Mouse (Mus musculus) bone marrow, adult 2 months (tissue): ENCODE measurements around the gene Pdgfb. TPM values are rescaled to one million over a fixed set of nuclear protein-coding genes. Genes with fewer than 3 reads are reported as not detected.

Source experiments
- H3K27ac ChIP-seq: fragments of 200-500 bp; 2 replicates; pipeline ENCODE4 v1.5.1; 2012; ENCODE audit warnings: low read depth, mild to moderate bottlenecking, control low read depth, inconsistent platforms, low read length; ENCODE audit not compliant: control insufficient read depth, poor library complexity, insufficient read depth
- H3K4me1 ChIP-seq: fragments of 200-500 bp; 2 replicates; pipeline ENCODE4 v1.6.1; 2011; ENCODE audit warnings: low read length; ENCODE audit not compliant: control insufficient read depth, insufficient read depth
- H3K4me3 ChIP-seq: fragments of 200-500 bp; replicated peaks from 2 replicates; pipeline ENCODE3; 2011; ENCODE audit warnings: mild to moderate bottlenecking, low read depth, low read length, control low read depth; ENCODE audit not compliant: control insufficient read depth
- CTCF ChIP-seq: fragments of 200-500 bp; IDR thresholded peaks from 2 replicates; pipeline ENCODE4 v1.5.1; 2011; ENCODE audit warnings: low read length, control low read depth; ENCODE audit not compliant: control insufficient read depth, insufficient read depth
- POLR2A ChIP-seq: fragments of 200-500 bp; IDR thresholded peaks from 2 replicates; pipeline ENCODE4 v1.6.1; 2011; ENCODE audit warnings: low read depth, mild to moderate bottlenecking, control low read depth, low read length, borderline replicate concordance; ENCODE audit not compliant: control insufficient read depth
- WGBS: fragments of 180-500 bp; shearing (Covaris S2); methylation state at CpG from one replicate; pipeline ENCODE4 v1.1.7; 2018; 5-methylcytosine and 5-hydroxymethylcytosine counted together
- polyA plus RNA-seq: library from polyadenylated mRNA; stranded (reverse); fragments of >200 nt; gene quantifications from 2 replicates; pipeline ENCODE4 v1.2.4, GENCODE M21; 2011; ENCODE audit warnings: low replicate concordance; ENCODE audit not compliant: missing spikeins, insufficient read depth, insufficient read length

The Pdgfb gene
- polyA plus RNA-seq, 1 experiment: 4.1 TPM

DNA sequence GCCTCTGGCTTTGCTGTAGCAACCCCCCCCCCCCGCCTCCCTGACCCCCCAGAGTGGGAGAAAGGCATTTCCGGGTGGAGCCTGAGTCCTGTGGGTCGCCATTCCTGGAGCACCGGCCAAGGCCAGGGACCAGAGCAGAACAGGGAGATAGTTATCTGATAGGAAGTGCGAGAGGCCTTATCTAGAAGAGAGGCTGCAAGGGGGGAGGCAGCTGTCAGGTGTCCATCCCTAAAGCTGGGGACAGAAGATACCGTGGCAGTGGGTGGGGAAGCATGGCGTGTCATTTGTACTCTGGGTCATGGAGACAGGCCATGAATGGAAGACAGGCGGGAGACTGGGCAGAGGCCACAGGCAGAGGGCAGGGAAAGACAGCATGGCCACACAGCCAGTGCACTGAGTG is 14.1 kb downstream of the Pdgfb start:
- Histone ChIP-seq H3K4me3 (no peak overlapping the region), H3K27ac (no peak overlapping the region), H3K4me1 (no peaks in the 10 kb centered on the region)
- 37% methylated on average over 8 of the region's 8 CpGs for WGBS
- TF ChIP-seq CTCF: no peak
- no peak for TF ChIP-seq POLR2A

DNA sequence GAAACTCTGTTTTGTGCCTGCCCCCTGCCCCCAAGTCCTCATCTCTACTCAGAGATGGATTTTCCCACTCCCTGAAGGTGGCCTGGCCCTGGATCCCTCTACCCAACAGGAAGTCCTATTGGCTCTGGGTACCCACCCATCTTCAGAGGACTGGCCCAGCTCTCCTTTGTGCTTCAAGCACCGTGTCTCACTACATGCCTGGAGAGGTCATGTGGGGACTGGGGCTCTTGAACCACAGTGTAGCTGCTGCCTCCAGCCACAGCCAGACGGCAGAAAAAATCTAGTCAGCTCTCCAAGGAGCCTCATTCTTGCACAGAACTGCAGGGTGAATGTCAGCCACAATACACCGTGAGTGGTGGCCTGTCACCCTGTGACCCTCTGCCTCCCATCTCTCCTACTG is 16.8 kb downstream of the Pdgfb start:
- Histone ChIP-seq H3K4me1 (no peaks in the 10 kb centered on the region), H3K27ac (no peak overlapping the region), H3K4me3 (no peak overlapping the region)
- 68% methylated on average over 3 of the region's 3 CpGs for WGBS
- TF ChIP-seq POLR2A (no peak), CTCF (no peak)

DNA sequence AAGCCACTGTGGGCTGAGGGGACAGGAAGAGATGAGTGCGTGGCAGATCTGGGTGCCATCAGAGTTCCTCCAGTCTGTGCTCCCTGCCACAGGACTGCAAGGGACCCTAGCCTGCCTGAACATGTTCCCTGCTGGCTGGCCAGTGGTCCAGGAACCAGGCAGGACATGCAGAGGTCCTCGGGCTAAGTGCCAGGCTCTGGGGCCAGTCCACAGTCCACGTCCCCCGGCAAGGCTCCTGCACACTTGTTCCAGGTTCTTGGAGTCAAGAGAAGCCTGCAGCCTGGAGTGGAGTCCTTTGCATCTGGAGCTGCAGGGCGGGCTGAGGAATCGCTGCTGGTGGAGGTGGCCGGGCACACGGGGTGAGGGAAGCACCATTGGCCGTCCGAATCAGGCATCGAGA is 18.0 kb downstream of the Pdgfb start:
- 90% methylated on average over 11 of the region's 11 CpGs for WGBS
- no peak overlapping the region for H3K4me3 ChIP-seq
- no peaks in the 10 kb centered on the region for H3K4me1 ChIP-seq
- no peak overlapping the region for H3K27ac ChIP-seq
- TF ChIP-seq POLR2A (no peak), CTCF (no peak)

DNA sequence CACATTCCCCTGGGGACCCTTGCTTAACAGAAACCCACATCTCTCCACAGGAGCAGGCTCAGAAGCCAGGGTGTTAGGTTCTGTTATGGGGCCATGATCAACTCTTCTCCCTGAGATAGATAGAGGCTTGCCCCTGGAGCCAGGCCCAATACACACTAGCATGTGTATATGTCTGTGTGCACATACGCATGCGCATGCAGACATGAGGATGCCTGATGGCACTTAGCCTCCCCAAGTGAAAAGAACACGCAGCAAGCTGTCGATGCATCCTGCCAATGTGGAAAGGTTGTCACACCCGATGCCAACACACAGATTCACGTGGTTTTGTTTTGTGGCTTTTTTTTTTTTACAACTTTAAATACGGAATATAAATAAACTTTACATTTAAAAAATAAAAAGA is 19.2 kb downstream of the Pdgfb start:
- Histone ChIP-seq H3K4me1 (no peaks in the 10 kb centered on the region), H3K4me3 (no peak overlapping the region), H3K27ac (no peak overlapping the region)
- TF ChIP-seq CTCF (no peak), POLR2A (no peak)
- 54% methylated on average over 7 of the region's 7 CpGs for WGBS

DNA sequence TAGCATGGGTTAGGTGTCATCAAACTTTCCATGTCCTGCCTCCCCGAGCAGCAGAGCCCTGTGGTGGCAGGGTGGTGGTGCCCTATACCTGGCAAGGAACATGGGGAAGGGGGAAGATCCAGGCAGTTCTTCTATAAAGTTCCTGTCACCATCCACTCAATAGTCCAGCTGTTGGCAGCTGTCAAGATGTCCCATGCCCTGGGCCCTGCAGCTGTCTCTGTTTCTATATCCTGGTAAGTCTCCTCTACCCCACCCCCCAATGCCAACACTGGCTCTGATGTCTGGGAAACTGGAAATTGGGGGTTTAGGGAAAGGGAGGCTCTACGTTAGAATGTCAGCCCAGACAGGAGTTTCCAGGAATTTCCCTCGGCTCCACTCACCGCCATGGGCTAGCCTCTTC is 20.2 kb downstream of the Pdgfb start:
- Histone ChIP-seq H3K27ac (no peak overlapping the region), H3K4me3 (no peak overlapping the region), H3K4me1 (no peaks in the 10 kb centered on the region)
- WGBS: 80% methylated on average over 4 of the region's 4 CpGs
- TF ChIP-seq CTCF: no peak
- TF ChIP-seq POLR2A: no peak

DNA sequence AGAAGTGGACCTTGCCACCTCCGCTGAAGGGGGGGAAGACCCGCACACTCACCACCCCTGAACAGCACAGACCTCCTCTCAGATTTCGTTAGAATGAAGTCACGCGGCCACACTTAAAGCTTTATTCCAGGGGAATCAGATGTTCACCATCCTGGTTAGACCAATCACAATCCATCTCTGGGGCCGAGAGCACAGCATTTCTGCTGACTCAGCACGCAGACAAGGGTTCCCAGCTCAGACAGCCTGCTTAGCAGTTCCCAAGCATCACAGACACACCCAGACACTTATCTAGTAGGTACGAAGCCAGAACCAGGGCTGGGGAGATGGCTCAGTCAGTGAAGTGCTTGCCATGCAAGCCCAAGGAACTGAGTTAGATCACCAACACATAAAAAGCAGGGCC is 28.6 kb downstream of the Pdgfb start:
- Histone ChIP-seq H3K27ac (no peak overlapping the region), H3K4me1 (no peaks in the 10 kb centered on the region), H3K4me3 (no peak overlapping the region)
- TF ChIP-seq CTCF: no peak
- no peak for TF ChIP-seq POLR2A
- 67% methylated on average over 8 of the region's 8 CpGs for WGBS

DNA sequence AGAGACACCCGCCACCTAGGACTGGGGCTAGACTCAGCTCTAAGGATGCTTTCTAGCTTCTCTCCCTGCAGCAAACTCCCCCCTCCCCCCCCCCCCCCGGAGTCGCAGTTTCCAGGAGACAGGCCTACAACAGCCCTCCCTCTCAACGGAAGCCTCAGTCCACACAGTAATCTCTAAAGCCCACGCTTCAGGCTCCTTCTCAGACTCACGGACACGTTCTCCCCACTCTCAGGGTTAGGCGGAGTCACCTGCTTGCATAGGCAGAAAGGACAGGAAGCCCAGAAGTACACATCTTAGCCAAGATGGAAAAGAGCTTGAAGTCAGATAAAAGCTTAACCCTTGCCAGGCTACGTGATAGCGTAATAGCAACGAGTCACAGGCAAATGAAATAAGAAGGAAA is 29.3 kb downstream of the Pdgfb start:
- TF ChIP-seq POLR2A (no peak), CTCF (no peak)
- Histone ChIP-seq H3K4me1 (no peaks in the 10 kb centered on the region), H3K27ac (no peak overlapping the region), H3K4me3 (no peak overlapping the region)
- 37% methylated on average over 11 of the region's 11 CpGs for WGBS

DNA sequence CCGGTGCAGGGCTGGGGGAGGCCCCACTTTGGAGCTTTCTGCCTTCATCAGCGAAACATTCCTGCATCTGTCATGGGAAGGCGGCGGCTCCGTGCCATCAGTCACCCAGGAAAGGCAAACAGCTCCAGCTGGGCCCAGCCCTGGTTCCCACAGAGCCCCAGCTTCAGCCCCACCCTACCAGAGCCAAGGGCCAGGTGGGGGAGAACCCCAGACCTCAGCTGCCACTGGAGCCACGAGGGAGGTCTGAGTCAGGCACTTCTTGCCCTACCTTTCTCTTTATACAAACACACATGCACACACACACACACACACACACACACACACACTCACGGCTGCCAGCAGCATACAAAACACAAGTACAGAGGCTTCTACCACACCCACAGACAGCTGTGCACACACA is 30.6 kb downstream of the Pdgfb start:
- Histone ChIP-seq H3K4me3 (no peak overlapping the region), H3K27ac (no peak overlapping the region), H3K4me1 (no peaks in the 10 kb centered on the region)
- 74% methylated on average over 7 of the region's 7 CpGs for WGBS
- TF ChIP-seq CTCF: no peak
- TF ChIP-seq POLR2A: no peak

DNA sequence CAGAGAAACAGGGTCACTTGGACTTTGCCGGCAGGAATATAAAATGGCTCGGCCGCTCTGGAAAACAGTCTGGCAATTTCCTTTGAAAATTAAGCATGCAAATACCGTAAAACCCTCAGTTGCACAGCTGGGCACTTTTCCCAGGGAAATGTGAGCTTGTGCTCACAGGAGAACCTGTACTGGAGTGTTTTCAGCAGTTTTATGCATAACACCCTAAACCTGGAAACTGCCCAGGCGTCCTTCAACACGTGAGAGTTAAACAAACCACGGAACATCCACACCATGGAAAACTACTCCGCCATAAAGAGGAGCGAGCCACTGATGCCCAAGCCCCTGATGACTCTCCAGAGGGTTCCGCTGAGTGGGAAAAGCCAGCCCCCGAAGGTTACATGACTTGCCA is 34.1 kb downstream of the Pdgfb start:
- H3K4me3 ChIP-seq: no peak overlapping the region
- TF ChIP-seq POLR2A (no peak), CTCF (no peak)
- no peak overlapping the region for H3K27ac ChIP-seq
- WGBS: 84% methylated on average over 11 of the region's 11 CpGs
- no peaks in the 10 kb centered on the region for H3K4me1 ChIP-seq
